Mouse (Mus musculus) limb, embryonic 14.5 days (tissue): ENCODE measurements at regions not wholly inside any gene's neighbourhood (a gene's known extent, or its start where the extent isn't known, plus 50 kb on each side); places are given as distances from the start of the nearest gene placed in this dataset.
A peak's percentile ranks its signal among the peaks of the same experiment; 100 is the strongest.

Source experiments
- ATAC-seq: fragments of 200-750 bp; cut with Nextera tagmentation; 2 replicates; pipeline ENCODE4 v1.8.0; 2017; ENCODE audit warnings: low read depth, moderate number of reproducible peaks, moderate TSS enrichment; ENCODE audit not compliant: low FRiP score
- DNase-seq: peaks from one replicate; pipeline ENCODE4 v3.0.0-alpha.2; 2015; ENCODE audit warnings: low spot score
- H3K27ac ChIP-seq: fragments of 300-500 bp; sonication (generic); replicated peaks from 2 replicates; pipeline ENCODE4 v1.5.1; 2014; ENCODE audit warnings: low read depth, mild to moderate bottlenecking, low read length, moderate library complexity, mixed read lengths
- H3K27me3 ChIP-seq: fragments of 300-500 bp; sonication (generic); 2 replicates; pipeline ENCODE4 v1.6.1; 2014; ENCODE audit warnings: low read length, mixed read lengths; ENCODE audit not compliant: control insufficient read depth, insufficient read depth
- H3K36me3 ChIP-seq: fragments of 300-500 bp; sonication (generic); 2 replicates; pipeline ENCODE4 v1.6.1; 2014; ENCODE audit warnings: mild to moderate bottlenecking, low read length, moderate library complexity, mixed read lengths; ENCODE audit not compliant: control insufficient read depth, insufficient read depth
- H3K4me1 ChIP-seq: fragments of 300-500 bp; sonication (generic); 2 replicates; pipeline ENCODE4 v1.6.1; 2014; ENCODE audit warnings: antibody characterized with exemption, low read length, mixed read lengths; ENCODE audit not compliant: control insufficient read depth, insufficient read depth
- H3K4me2 ChIP-seq: fragments of 300-500 bp; sonication (generic); replicated peaks from 2 replicates; pipeline ENCODE4 v1.6.1; 2014; ENCODE audit warnings: low read depth, mild to moderate bottlenecking, low read length, moderate library complexity; ENCODE audit not compliant: severe bottlenecking
- H3K4me3 ChIP-seq: fragments of 300-500 bp; sonication (generic); replicated peaks from 2 replicates; pipeline ENCODE4 v1.5.1; 2014; ENCODE audit warnings: low read length
- H3K9ac ChIP-seq: fragments of 300-500 bp; sonication (generic); 2 replicates; pipeline ENCODE4 v1.6.1; 2014; ENCODE audit warnings: mild to moderate bottlenecking, low read depth, low read length, moderate library complexity; ENCODE audit not compliant: severe bottlenecking
- H3K9me3 ChIP-seq: fragments of 300-500 bp; sonication (generic); 2 replicates; pipeline ENCODE4 v1.6.1; 2016; ENCODE audit warnings: low read length; ENCODE audit not compliant: control insufficient read depth
- POLR2A ChIP-seq: fragments of 200-500 bp; IDR thresholded peaks from 2 replicates; pipeline ENCODE4 v1.8.0; 2012; ENCODE audit warnings: inconsistent platforms, mild to moderate bottlenecking, moderate library complexity, borderline replicate concordance; ENCODE audit not compliant: insufficient read depth, insufficient read length; ENCODE audit errors: extremely low read depth
- WGBS: fragments of 180-500 bp; shearing (Covaris S2); extraction: QIAGEN DNeasy Blood & Tissue Kit; methylation state at CpG from one replicate; pipeline ENCODE4 v1.1.7; 2014; 5-methylcytosine and 5-hydroxymethylcytosine counted together

GRCm38 (mm10) chr5:74933276-74933675, 111.3 kb downstream of the Chic2 start:
- Histone ChIP-seq H3K27me3 (no peaks in the 10 kb centered on the region), H3K36me3 (no peaks in the 10 kb centered on the region), H3K4me1 (peaks cover 8% of the 10 kb centered on the region), H3K9me3 (no peaks in the 10 kb centered on the region), H3K27ac (no peak overlapping the region), H3K4me2 (no peak overlapping the region), H3K9ac (no peak overlapping the region), H3K4me3 (no peak overlapping the region)
- DNase-seq (no peak), ATAC-seq (no peak)
- WGBS, result 88% methylated on average over 3 of the region's 3 CpGs
- TF ChIP-seq POLR2A, result no peak

GRCm38 (mm10) chr5:74932206-74932605, 112.4 kb downstream of the Chic2 start:
- Histone ChIP-seq H3K27ac (no peak overlapping the region; the same call in 1 of the 2 replicates), H3K36me3 (no peaks in the 10 kb centered on the region), H3K27me3 (no peaks in the 10 kb centered on the region), H3K9me3 (no peaks in the 10 kb centered on the region), H3K9ac (0 out of 2 replicates have a peak overlapping the region, but pooled peaks have one; percentile 1), H3K4me2 (peak overlapping the region; percentile 30), H3K4me3 (no peak overlapping the region), H3K4me1 (peaks cover 8% of the 10 kb centered on the region)
- TF ChIP-seq POLR2A, result no peak
- DNase-seq, result no peak
- ATAC-seq, result no peak
- WGBS, result 63% methylated on average over 13 of the region's 13 CpGs

- no peak for DNase-seq
- WGBS, result 38% methylated on average over 12 of the region's 12 CpGs
- H3K4me2 ChIP-seq, result peak overlapping the region; percentile 30
- no peaks in the 10 kb centered on the region for H3K9me3 ChIP-seq
- H3K4me1 ChIP-seq, result peaks cover 8% of the 10 kb centered on the region
- peak; percentile 30; the same call in 1 of the 2 replicates for ATAC-seq
- no peak for TF ChIP-seq POLR2A
- no peak overlapping the region for H3K4me3 ChIP-seq
- H3K9ac ChIP-seq, result 0 out of 2 replicates have a peak overlapping the region, but pooled peaks have one; percentile 1
- H3K36me3 ChIP-seq, result no peaks in the 10 kb centered on the region
- no peaks in the 10 kb centered on the region for H3K27me3 ChIP-seq
- no peak overlapping the region; the same call in 1 of the 2 replicates for H3K27ac ChIP-seq
Observed at GRCm38 (mm10) chr5:74931765-74932164, 112.8 kb downstream of the Chic2 start.

GRCm38 (mm10) chr5:74927543-74927942, 117.0 kb downstream of the Chic2 start:
- Histone ChIP-seq H3K27me3 (no peaks in the 10 kb centered on the region), H3K4me2 (no peak overlapping the region), H3K9ac (no peak overlapping the region), H3K36me3 (no peaks in the 10 kb centered on the region), H3K4me1 (peaks cover 14% of the 10 kb centered on the region), H3K9me3 (no peaks in the 10 kb centered on the region), H3K27ac (no peak overlapping the region), H3K4me3 (no peak overlapping the region)
- ATAC-seq (no peak), DNase-seq (no peak)
- 70% methylated on average over 2 of the region's 2 CpGs for WGBS
- TF ChIP-seq POLR2A, result no peak

GRCm38 (mm10) chr5:74925769-74926168, 118.8 kb downstream of the Chic2 start:
- Histone ChIP-seq H3K27ac (no peak overlapping the region), H3K9ac (no peak overlapping the region), H3K27me3 (no peaks in the 10 kb centered on the region), H3K4me3 (no peak overlapping the region), H3K9me3 (no peaks in the 10 kb centered on the region), H3K4me2 (no peak overlapping the region), H3K36me3 (no peaks in the 10 kb centered on the region), H3K4me1 (0 out of 2 replicates have a peak, but pooled peaks cover 6% of the 10 kb centered on the region)
- no peak for TF ChIP-seq POLR2A
- 91% methylated on average over 10 of the region's 10 CpGs for WGBS
- ATAC-seq, result no peak
- no peak for DNase-seq
